Mouse (Mus musculus) lung, postnatal 0 days (tissue): ENCODE measurements around the gene Pappa.
A peak's percentile ranks its signal among the peaks of the same experiment; 100 is the strongest.

Source experiments
- CTCF ChIP-seq: IDR thresholded peaks from 2 replicates; pipeline ENCODE4 v1.5.1; 2016; ENCODE audit warnings: antibody characterized with exemption, mild to moderate bottlenecking
- EP300 ChIP-seq: IDR thresholded peaks from 2 replicates; pipeline ENCODE4 v1.6.1; 2016; ENCODE audit warnings: antibody characterized with exemption, mild to moderate bottlenecking, control low read depth

DNA sequence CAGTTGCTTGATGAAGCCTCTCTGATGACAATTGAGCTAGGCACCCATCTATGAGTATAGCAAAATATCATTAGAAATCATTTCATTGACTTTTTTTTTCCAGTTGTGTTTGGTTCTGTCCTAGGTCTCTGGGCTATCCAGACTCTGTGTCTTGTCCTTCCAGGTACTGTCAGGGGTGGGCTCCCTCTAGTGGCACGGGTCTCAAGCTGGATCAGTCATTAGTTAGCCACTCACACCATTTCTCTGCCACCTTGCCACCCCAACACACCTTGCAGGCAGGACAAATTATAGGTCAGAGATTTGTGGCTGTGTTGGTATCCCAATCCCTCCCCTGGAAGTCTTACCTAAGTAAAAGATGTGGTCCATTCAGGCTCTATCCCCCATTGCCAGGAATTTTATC, 31.8 kb upstream of the Pappa start:
- TF ChIP-seq EP300 = no peak
- TF ChIP-seq CTCF = peak; percentile 41
